Mouse (Mus musculus) ovary, adult 18-20 months (tissue): ENCODE measurements around the gene Hcst.

Experiments used
- DNase-seq: peaks from one replicate; pipeline ENCODE4 v3.0.0; 2022; ENCODE audit warnings: low spot score, mixed read lengths

Hcst gene

GRCm38 (mm10) chr7:30419561-30420499 is at the start of gene Hcst:
TSS of gene Hcst (minus strand) at chr7:30419854.
- DNase-seq, result no peak

DNA sequence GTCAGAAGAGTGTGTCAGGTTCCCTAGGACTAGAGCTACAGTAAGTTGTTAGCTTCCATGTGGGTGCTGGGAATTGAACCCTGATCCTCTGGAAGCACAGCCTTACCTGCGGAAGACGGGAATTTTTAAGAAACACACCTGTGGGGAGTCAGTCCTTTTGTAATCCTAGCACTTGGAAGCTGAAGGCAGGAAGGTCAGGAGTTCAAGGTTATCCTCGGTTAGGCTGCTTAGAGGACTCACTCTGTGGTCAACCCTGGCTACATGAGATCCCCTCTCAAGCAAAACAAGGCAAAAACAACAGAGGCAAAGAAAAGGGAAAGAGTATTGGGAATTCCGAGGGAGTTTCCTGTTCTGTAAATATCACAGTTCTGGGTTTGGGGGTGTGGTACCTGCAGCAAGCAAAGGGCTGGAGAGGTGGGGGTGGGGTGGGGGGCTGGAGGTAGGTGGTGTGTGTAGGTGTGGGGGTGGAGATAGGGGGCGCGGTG is 45.2 kb upstream of the Hcst start:
- DNase-seq, result no peak

DNA sequence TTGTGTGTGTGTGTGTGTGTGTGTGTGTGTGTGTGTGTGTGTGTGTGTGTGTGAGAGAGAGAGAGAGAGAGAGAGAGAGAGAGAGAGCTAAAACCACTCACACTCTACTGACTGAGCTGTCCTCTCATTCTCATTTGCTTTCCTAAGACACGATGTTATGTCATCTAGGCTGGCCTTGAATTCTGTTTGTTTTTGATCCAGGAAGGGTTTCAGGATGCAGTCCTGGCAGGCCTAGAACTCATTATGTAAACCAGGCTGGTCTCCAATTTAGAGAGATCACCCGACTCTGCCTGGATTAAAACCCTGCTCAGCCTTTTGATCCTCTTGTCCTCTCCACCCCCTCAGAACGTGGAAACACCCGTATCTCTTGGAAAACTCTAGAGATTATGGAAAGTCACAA is 44.3 kb upstream of the Hcst start:
- DNase-seq, result no peak

- no peak for DNase-seq
Observed at GRCm38 (mm10) chr7:30463568-30463967, 43.9 kb upstream of the Hcst start.

- DNase-seq, result no peak
Observed at GRCm38 (mm10) chr7:30459484-30459883, 39.8 kb upstream of the Hcst start.

DNA sequence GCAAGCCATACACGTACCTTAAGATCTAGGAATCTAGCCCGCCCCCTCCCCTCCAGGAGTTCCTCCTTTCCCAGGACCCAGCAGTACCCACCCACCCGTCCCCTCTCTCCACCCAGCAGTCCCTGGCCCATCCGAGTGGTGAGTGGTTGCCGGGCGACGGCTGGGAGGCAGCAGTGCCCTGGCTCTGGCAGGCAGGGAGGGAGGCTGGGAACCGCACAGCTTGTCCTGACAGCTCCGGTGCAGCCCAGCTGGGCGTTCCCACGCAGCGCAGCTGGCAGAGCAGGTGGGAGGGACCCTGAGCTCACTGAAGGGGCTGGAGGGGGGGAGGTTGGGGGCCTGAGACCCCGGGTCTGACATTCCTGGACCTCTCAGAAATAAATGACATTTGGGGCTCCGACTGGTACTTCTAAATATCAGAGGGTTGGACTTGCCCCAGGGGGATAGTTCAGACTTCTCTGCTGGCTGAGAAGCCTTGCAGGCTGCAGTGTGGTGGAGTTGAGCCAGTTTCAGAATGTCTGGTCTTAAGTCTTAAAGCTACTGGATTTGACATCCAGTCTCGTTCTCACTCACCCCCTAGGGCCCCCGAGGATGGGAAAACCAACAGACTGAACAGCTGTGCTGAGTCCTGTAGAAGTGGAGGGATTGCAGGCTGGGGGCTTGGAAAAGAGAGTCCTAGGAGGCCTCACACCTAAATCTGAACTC is 38.1 kb upstream of the Hcst start, which contains the start of the genes Kirrel2 and Nphs1:
TSS of gene Kirrel2 (minus strand) at position 62 of the 702 bp plus-strand sequence.
TSS of gene Nphs1 (plus strand) at position 687 of the 702 bp plus-strand sequence.
- no peak for DNase-seq

GRCm38 (mm10) chr7:30456911-30457628 is 37.4 kb upstream of the Hcst start:
- no peak for DNase-seq

DNA sequence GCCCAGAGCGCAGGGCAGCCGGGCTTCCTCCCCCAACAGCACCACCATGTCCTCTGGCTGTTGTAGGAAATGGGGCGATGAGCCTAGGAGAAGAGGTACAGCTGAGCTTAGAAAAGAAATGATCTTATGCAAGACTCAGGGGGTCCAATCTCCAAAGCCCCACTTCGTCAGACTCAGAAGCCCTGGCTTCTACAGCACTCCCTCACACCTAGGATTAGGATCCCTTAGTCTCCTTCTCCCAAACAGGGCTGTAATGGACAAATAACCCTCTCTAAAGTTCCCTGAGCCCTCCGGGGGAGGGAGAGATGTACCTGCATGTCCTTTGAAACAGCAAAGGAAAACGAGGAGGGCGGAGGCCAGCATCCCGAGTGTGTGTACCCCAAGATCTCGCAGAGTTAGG is 36.8 kb upstream of the Hcst start:
- no peak for DNase-seq

- no peak for DNase-seq
Observed at GRCm38 (mm10) chr7:30454259-30454658, 34.6 kb upstream of the Hcst start.

DNA sequence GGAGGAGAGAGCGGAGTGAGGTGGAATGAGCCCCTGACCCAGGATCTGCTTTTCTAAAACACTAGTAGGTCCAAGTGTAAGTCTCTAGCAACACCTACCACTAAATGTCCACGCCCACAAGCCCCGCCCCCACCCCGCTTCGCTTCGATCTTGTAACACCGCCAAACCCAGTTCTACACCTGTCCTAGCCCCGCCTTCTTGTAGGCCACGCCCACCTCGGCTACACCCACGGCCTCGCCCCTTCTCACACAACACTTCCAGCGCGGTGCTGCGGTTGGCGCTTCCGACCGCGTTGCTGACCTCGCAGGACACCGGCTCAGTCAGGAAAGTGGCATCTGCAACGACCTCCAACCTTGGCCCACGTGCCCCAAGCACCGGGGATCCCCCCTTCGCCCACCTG is 34.1 kb upstream of the Hcst start:
- DNase-seq, result no peak

- DNase-seq, result no peak
Observed at GRCm38 (mm10) chr7:30453327-30453726, 33.7 kb upstream of the Hcst start.

GRCm38 (mm10) chr7:30450241-30450640 is 30.6 kb upstream of the Hcst start:
- DNase-seq, result no peak

GRCm38 (mm10) chr7:30444971-30445751 is 25.5 kb upstream of the Hcst start, which contains the start of gene Aplp1:
TSS of gene Aplp1 (minus strand) at chr7:30445535.
- no peak for DNase-seq

GRCm38 (mm10) chr7:30444154-30444970 is 24.7 kb upstream of the Hcst start:
- DNase-seq, result peak; percentile 31

- DNase-seq, result no peak
Observed at GRCm38 (mm10) chr7:30443696-30444095, 24.0 kb upstream of the Hcst start.

DNA sequence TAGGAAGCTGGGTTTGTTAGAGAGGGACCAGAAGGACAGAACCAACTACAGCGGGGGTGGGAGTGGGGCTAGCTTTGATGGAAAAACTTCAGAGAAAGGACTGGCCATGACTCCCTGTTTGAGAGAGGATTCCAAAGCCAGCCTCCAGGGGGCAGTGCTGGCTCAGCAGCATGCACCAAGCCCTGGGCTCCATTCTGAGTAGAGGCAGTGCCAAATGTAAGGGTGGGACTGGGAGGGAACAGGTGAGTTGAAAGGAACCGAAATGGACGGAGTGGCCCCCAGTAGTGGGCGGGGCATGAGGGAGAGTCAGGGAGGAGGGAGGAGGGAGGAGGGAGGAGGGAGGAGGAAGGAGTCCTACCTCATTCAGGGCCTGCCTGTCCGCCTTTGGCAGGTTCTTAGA is 21.0 kb upstream of the Hcst start:
- DNase-seq, result no peak

GRCm38 (mm10) chr7:30439734-30440133 is 20.1 kb upstream of the Hcst start:
- no peak for DNase-seq

GRCm38 (mm10) chr7:30436879-30437278 is 17.2 kb upstream of the Hcst start:
- no peak for DNase-seq

- no peak for DNase-seq
Observed at GRCm38 (mm10) chr7:30435156-30435555, 15.5 kb upstream of the Hcst start.

GRCm38 (mm10) chr7:30434701-30435100 is 15.0 kb upstream of the Hcst start:
- no peak for DNase-seq
